Mouse (Mus musculus) T-helper 2 cell (primary cell): ENCODE results near the gene Cyp4x1.

Experiments
- in situ Hi-C: fragments of 300-600 bp; cut with MboI, MseI; formaldehyde crosslinking; loops from one replicate; pipeline ENCODE4 v1.15.1; 2025; ENCODE audit warnings: high pct_unique_total_duplicates

The Cyp4x1 gene

DNA sequence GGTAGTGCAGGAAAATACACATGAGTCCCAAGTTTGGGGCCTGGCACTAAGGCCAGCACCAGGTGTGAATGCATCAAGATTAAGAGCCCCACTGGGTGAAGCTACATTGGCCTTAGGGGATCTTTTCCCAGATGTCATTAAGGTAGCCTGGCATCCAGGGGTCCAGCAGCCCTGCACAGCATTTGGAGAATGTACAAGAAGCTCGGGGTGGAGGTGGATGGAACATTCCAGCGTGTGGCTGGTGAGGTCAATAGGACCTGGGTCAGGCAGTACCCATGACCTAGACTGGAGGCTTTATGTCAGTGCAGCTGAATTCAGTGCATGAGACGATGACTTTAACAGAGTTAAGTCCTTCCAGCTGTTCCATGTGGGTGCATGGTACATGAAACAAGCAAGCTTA, 42.3 kb downstream of the Cyp4x1 start:
- in situ Hi-C loops = no loop called here

DNA sequence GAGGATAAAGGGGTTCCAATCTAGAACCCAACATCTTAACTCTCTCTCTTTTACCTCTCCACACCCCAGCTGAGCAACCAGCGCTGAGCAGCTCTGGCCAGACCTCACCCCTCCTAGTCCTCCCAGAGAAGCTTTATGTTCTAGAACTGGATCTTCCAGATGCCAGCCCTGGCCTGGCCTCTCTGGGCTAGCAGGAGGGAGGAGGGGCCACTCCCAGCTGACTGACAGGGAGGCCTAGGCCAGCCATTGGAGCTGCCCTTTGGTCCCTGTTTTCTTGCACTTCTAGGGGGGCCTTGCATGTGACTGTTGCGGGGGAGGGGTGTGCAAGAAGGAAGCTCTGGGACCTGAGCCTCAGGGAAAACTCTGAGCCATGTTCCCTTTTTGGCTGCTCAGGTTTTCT, 43.5 kb downstream of the Cyp4x1 start:
- in situ Hi-C loops = no loop called here

DNA sequence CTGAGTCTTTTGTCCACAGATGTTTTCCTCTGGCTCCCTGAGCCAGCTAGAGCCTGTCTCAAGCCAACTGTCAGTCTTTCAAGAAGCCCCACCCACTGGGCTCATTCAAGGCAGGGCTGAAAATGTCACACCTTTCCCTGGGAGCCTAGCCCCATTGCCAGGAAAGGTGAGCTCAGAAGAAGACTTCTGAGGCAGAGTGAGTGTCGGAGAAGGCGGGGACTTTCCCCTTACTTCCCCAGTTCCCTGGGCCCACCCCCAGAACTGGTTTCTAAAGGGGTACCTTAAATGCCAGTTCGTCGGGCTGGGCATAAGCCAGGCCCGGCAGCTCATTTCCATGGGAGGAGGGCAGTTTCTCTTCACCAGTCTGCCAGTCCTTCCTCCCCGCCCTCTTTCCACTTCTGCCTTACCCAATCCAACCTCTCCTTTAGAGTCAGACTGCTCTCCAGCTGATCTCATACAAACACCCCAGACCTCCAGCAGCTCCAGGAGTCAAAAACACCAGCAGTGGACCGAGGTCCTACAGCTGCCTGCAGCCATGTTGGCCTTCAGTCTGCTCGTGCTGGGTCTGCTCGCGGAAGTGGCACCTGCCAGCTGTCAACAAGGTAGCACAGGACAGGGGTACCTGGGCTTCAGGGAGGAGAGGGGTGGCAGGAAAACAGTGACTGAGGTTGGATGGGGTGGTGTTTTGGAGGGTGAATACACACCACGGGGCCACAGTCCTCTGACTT, 45.3 kb downstream of the Cyp4x1 start, which contains the start of gene Pdzk1ip1:
Gene Pdzk1ip1, plus strand, starts transcription at position 98 of the 728 bp plus-strand sequence.
- in situ Hi-C loops = no loop called here

DNA sequence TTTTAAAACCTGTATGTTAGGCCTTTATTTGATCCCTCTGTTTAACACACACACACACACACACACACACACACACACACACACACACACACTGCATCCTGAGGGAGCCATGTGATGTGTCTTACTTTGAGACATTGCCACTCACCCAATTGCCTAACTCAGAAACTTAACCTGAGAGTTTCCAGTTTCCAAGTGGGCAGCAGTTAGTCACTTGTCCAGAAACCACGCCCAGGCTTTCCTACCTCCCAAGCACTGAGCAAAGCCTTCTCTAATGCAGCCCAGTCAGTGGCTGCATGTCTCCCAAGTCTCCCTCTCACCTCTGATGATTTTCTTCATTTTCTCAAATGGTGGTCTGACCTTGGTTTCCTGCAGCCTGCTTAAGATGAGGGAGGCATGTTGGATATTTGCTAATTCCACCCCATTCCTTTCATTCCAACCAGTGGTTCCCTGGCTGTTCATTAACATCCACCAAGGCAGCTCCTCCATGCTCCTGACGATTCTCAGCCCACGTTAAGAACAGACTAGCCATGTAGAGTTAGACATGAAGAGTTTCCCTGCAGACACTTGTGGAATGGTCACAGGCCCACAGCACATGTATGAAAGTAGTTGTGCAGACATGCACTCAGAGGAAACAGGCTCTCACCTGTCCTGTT, 47.2 kb downstream of the Cyp4x1 start:
- in situ Hi-C loops = no loop called here

DNA sequence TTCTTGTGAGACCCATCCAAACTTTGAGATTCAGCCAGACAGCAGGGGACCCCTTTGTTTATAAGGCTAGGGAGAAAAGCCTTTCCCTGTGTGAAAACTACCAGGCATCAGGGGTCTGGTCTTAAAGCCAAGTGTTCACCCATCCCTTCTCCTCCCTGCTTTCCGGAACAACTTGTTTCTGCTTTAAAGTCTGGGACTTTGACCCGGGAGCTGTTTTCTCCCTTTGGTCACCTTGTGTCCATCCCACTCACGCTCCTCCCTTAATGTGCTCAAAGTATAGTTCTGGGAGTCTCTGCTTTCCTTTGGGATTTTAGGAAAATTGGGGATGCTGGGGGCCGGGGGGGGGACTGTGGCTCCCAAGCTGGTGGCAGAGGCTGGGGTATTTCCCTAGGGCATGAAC, 47.8 kb downstream of the Cyp4x1 start:
- in situ Hi-C loops = no loop called here

DNA sequence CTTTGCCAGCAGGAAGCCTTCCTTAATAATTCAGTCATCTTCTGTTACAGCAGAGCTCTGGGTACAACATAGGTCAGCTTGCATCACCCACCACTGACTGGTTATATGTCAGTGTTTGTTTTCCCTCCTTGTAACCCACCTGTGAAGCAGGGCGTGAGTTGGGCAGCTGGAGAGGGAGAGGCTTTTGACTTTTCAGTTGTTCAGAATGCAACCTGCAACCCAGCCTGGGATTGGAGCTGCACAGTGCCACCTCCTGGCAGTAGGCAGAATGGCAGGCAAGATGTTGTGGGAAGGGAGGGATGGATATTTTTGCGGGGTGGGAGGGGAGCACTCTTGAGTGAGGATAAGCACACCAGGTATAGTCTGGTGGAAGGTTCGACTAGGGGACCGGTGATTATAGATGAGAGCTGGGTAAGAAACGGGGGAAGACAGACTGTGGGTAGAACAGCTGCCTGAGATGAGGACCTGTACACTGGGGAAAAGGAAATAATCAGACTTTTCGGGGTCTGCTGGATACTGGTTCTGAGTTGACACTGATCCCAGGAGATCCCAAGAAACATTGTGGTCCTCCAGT, 48.5 kb downstream of the Cyp4x1 start:
- in situ Hi-C loops = no loop called here

DNA sequence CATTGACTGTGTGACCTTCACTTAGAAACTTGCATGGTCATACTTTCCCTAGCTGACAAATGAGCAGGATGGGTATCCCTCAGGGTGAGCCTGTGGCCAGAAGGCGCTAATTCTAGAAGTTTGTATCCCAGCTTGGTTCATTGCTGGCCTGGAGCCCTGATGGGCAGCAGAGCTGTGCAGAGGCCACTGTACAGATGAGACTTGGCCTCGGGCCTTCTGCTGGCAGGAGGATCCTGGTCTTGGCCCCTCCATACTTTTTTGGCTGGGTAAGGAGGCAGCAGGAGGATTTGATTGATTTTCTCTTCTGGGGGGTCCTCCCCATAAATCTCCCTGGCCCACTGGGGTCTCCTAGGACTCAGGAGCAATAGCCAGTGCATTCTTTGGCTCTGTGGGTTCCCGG, 51.0 kb downstream of the Cyp4x1 start:
- in situ Hi-C loops = no loop called here

DNA sequence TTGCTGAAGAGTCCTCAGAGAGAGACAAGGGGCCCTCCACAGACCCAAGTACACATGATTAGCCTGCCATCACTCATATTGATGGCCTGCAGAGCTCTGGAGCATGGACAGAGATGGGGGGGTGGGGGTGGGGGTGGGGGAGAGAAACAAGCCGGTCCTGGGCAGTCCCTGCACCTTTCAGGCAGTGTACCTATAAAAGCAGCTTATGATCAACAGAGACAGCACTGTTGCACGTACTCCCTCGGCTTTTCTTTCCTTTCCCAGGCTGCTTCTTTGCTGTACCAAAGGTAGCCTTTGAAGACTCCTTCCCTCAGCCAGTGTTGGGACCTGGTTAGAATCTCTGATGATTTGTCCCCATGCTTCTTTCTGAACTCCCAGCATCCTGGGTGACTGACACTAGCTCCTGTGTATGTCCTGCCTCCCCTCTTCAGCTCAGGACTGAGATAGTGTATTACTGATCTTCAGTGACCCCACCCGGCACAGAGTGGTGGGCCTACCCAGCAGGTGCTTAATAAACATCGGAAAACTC, 54.2 kb downstream of the Cyp4x1 start:
- in situ Hi-C loops = no loop called here

DNA sequence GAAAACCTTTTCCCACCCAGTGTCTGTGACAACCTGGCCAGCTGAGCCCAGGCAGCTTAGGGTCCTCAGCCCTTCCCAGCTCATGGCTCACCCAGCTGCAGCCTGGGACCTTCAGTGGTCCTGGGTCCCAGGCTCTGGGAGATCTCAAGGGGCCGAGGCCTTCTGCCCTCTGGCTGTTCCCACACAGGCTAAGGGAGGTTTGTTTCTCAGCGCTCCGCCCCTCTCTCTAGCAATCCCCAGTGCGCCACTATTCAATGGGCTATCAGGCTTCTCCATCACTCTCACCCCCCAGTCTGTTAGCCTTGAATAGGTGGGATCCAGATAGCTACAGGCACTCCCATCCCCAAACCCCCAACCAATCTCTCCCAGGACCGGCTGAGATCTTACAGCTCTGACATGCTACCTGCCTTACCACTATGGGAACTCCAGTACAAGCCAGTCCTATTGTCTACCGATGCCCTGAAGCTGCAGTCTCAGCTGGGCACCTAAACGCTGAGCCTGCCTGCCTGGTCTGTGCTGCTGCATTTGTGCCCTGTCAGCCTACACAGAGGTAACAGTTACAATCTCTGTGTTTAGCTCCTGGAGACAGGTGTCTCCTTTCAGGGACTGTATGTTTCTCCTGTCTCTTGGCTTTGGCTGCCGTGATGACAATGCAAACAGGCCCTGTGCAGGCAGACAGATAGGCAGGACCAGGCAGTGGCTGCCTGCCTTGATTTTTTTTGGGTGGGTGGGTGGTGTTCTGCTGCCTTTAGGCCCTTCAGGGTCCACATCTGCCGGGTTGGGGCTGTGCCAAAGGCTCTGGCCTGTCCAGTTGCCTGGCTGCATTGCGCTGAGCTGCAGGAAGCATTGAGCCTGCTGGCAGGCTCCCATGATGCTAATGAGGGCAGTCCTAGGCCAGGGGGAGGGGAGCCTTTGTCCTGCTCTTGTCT, 54.9 kb downstream of the Cyp4x1 start:
- in situ Hi-C loops = no loop called here

DNA sequence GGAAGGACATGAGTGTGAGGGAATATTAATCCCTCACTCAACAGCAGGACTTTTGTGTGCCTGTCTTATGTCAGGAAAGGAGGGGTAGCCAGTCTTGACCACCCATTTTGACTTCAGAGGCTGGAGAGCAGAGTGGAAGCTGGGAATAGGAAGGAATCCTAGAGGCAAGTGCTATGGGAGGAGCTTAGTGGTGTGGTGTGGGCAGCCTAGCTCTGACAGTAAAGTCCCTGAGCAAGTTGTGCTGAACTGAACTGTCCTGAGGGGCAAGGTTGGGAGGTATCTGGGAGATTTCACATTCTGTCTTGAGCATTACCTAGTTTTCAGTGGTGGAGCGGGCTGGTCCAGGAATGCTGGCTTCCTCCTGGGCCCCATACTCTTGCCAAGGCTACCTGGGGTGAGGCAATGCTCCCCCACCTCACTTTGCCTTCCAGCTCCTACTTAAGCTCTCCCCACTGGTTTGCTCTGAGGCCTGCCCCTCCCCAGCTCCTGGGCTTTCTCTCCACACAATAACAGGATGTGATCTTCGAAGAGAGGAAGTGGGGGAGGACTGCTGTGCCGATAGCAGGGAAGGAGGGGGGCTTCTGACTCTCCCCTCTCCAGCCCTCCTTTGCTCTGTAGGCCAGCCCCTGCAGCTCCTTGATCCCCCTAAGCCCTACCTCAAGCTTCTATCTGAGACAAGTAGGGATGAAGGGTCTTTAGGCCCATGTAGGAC, 58.7 kb downstream of the Cyp4x1 start:
- in situ Hi-C loops = no loop called here

DNA sequence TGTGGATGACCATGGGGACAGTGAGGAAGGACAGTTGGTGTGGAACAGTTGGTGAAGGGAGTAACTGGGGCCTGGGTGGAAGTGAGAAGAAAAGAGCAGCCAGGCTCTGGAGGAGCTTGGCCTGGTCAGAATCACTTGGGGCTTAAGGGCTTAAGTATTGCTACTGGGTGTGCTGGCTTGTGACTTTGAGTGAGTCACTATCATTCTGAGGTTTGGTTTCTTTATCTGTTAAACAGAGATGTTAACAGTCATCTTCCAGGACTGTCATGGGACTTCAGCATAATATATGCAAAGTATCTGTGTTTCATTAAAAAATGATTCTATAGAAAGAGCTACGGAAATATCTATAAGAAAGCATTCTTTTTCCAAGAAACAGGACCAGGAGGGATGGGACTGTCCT, 59.3 kb downstream of the Cyp4x1 start:
- in situ Hi-C loops = no loop called here

DNA sequence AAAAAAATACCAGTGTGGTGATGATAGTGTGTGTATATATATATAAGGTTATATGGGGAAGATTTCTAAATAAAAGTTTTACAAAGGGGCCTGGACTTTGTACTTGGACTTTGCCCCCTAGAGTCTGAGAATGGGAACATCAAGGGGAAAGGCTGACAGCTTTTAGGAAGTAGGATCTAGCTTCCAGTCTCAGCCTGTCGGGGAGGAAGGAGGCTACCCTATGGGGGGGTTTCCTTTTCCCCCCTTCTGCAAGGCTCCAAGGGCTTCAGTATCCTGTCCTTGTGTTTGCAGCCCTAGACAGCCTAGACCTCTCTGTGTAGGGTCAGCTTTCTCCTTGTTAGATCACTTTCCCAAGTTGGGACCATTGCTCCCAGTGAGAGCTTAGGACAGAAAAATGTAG, 62.4 kb downstream of the Cyp4x1 start:
- in situ Hi-C loops = no loop called here

DNA sequence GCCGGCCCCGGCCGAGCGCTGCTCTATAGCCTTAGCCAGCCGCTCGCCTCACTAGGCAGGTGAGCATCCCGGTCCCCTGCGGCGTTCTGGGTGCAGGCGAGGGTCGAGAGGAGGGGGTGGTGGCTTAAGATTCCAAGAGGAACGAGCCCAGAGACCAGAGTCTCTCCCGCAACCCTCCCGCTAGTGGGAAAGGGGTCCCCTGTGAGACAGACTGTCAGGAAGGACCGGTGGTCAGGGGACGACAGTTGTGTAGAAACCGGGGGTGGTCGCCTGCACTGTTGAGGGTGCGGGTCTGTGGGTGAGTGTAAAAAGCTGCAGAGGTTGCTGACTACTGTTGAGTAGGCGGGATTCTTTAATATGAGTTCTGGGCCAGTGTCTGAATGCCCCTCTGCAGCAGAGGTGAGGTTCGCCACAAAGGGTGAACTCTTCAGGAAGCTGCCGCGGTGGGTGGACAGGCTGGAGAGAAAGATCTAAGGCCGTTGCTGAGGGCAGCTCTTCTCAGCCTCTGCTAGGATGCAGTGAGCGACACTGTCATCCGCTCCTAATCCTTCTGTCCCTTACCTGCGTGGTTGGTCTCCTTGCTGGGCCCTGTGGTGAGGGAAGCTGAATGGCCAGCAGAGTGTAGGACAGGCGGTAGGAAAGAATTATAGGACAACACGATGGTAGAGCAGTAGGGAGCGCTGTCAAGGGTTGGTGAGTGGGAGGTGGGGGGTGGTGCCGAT, 70.4 kb downstream of the Cyp4x1 start:
- in situ Hi-C loops = no loop called here

DNA sequence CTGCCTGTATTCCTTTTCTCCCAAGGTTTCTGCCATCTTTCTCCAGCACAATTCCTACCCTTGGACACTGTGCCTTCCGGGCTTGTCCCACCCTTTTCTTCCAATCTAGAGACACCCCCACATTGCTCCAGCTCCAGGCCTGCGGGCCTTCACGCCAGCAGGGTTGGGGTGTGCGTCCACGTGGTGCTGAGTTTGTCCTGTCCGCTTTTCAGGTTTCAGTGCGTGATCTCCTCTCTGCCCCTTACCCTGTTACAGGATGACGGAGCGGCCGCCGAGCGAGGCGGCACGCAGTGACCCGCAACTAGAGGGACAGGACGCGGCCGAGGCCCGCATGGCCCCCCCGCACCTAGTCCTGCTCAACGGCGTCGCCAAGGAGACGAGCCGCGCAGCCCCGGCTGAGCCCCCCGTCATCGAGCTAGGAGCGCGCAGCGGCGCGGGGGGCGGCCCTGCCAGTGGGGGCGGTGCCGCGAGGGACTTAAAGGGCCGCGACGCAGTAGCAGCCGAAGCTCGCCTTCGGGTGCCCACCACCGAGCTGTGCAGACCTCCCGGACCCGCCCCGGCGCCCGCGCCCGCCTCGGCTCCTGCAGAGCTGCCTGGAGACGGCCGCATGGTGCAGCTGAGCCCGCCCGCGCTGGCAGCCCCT, 71.1 kb downstream of the Cyp4x1 start:
- in situ Hi-C loops = no loop called here

DNA sequence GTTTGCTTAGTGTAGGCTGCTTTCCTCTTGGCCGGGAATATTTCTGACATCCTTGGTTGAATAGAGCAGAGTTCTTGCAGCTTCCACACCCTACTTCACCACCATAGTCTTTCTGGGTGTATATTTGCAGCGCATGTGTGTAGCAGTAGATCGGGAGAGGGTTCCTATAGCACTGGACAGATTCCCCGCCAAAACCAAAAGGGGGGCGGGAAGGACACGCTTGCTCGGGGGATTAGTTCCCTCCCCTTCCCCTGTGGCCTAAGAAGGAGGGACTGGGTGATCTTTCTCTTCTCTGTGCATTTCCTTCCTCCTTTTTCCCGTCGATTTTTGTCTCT, 71.6 kb downstream of the Cyp4x1 start:
- in situ Hi-C loops = no loop called here

DNA sequence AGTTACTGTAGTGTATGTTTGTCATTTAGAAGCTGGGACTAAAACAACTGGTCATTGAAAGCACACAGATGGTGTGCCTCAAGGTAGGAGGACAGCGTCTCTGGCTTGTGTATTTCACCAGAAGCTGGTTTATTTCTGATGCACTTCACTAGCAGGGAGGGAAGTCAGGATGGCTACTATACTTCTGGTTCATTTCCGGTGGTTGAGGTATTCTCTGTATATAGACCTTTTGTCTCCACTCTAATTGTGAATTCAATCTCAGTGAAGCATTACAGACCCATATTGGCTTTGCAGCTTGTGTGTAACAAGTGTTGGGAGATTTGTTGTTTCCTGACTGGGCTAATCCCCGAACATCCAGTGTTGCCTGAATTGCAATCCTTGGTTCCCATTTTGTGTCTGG, 73.3 kb downstream of the Cyp4x1 start:
- in situ Hi-C loops = no loop called here

DNA sequence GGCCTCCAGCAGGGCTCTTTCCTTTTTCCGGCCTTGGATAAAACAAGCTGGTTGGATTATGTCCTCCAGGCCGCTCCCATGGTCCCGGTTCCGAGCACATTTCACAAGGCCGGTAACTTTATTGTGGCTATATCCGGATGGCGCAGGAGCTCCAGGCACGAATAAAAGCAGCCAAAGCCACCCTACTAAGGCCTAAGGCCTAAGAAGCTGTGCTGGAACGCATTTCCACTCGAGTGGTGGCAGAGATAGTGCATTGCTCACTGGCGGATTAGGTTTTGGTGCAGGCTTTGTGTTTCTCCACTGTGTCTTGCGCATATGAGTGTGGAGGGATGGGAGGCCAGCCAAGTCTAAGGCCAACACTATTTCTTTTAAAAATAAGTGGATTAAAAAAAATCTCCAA, 74.2 kb downstream of the Cyp4x1 start:
- in situ Hi-C loops = no loop called here

DNA sequence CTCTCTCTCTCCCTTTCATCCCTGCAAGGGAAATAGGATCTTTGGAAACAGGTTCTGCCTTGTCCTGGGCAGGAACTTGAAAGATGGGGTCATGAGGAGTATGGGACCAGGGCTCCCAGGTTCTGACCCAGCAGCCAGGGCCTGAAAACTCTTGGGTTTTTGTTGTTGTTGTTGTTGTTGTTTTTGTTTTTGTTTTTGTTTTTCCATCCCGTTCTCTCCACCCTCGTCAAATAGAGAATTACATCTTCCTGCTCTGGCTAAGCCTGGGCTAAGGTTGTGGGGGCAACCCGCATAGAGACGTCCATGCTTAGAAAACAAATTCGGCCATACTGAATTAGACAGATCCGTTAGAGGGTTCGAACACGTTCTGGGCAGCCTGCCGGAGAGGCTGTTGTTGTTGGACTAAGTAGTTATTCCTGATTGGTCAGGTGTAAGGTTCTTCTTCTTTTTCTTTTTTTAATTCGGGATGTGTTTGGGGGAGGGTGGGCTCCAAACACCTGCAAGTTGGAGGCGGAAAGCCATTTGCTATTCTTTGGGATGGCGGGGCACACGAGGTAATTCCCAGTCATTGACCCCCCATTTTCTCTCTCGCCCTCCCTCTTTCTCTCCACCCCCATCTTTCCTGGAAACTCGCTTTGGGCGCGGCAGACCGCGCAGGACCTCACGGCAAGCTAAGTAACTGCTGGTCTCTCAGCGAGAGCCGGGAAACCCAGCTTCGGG, 75.0 kb downstream of the Cyp4x1 start:
- in situ Hi-C loops = no loop called here

DNA sequence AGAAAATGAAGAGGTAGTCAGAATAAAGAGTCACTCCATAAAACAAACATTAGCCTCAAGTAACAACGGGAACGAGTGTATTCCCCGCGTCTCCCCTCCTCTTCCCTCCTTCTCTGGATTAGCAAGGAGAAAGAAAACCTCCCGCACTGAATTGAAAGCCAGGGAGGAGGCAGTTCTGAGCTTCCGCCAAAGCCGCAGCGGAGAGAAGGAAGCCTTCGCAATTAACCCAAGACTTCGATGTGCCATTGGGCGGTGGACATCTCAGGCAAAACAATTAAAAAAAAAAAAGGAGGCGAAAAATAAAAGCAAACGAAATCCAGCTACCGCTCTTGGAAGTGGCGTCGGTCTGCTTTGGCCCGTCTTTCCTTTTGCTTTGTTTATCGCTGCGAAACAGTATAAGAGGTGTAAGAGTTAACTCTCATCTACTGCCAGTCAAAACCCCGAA, 75.7 kb downstream of the Cyp4x1 start:
- in situ Hi-C loops = no loop called here
